Mouse (Mus musculus) forebrain, embryonic 11.5 days (tissue): ENCODE data around the gene Hpcal1. TPM values are rescaled to one million over a fixed set of nuclear protein-coding genes. Genes with fewer than 3 reads are reported as not detected.

Experiments
- ATAC-seq: fragments of 200-750 bp; cut with Nextera tagmentation; replicated peaks from 2 replicates; pipeline ENCODE4 v1.8.0; 2017; ENCODE audit warnings: moderate TSS enrichment; ENCODE audit not compliant: low FRiP score
- DNase-seq: peaks from one replicate; pipeline ENCODE4 v3.0.0-alpha.2; 2017; ENCODE audit warnings: low spot score
- H3K27ac ChIP-seq: fragments of 300-500 bp; sonication (generic); 2 replicates; pipeline ENCODE4 v1.5.1; 2014; ENCODE audit warnings: low read depth, low read length
- H3K27me3 ChIP-seq: fragments of 300-500 bp; sonication (generic); 2 replicates; pipeline ENCODE4 v1.6.1; 2014; ENCODE audit warnings: mild to moderate bottlenecking, low read length, mixed read lengths; ENCODE audit not compliant: control insufficient read depth, insufficient read depth
- H3K36me3 ChIP-seq: fragments of 300-500 bp; sonication (generic); 2 replicates; pipeline ENCODE4 v1.6.1; 2014; ENCODE audit warnings: mild to moderate bottlenecking, low read length, moderate library complexity, mixed read lengths; ENCODE audit not compliant: control insufficient read depth, insufficient read depth
- H3K4me1 ChIP-seq: fragments of 300-500 bp; sonication (generic); replicated peaks from 2 replicates; pipeline ENCODE4 v1.6.1; 2014; ENCODE audit warnings: low read length, mixed read lengths; ENCODE audit not compliant: control insufficient read depth, insufficient read depth
- H3K4me2 ChIP-seq: fragments of 300-500 bp; sonication (generic); 2 replicates; pipeline ENCODE4 v1.6.1; 2014; ENCODE audit warnings: low read depth, mild to moderate bottlenecking, low read length, moderate library complexity, mixed read lengths; ENCODE audit not compliant: severe bottlenecking
- H3K4me3 ChIP-seq: fragments of 300-500 bp; sonication (generic); 2 replicates; pipeline ENCODE4 v1.5.1; 2014; ENCODE audit warnings: low read depth, low read length
- H3K9ac ChIP-seq: fragments of 300-500 bp; sonication (generic); 2 replicates; pipeline ENCODE4 v1.6.1; 2014; ENCODE audit warnings: low read length
- H3K9me3 ChIP-seq: fragments of 300-500 bp; sonication (generic); 2 replicates; pipeline ENCODE4 v1.6.1; 2016; ENCODE audit warnings: low read length, mixed read lengths; ENCODE audit not compliant: control insufficient read depth
- WGBS: fragments of 180-500 bp; shearing (Covaris S2); extraction: QIAGEN DNeasy Blood & Tissue Kit; methylation state at CpG from one replicate; pipeline ENCODE4 v1.1.7; 2014; 5-methylcytosine and 5-hydroxymethylcytosine counted together
- polyA plus RNA-seq: library from polyadenylated mRNA; unstranded; fragments of >200 nt; fragmentation: Nextera tagmentation; extraction: Ambion mirVana; gene quantifications from 2 replicates; pipeline ENCODE4 v1.2.1, GENCODE M21; 2014

Gene Hpcal1
- polyA plus RNA-seq, 1 experiment from 2014 or later = 41.9 TPM

DNA sequence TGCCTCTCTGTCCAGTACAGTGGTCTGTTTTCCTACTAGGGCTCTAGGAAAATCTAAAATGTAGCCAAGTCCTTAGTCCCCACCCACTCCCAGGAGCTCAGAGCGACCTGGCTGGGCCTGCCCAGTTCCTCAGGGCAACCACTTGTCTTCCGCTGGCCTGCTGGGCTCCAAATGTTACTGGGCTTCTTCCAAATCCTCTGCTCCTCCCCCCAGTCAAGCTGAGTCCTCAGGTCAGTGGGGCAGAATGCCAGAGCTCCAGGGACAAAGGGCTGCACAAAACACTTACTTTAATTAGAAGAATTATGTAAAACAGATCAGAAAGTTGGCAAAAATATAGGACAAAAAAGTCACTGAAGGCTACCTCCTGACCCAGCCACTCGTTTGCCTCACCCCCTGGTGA, 56.1 kb downstream of the Hpcal1 start:
- Histone ChIP-seq H3K27me3 (no peaks in the 10 kb centered on the region), H3K4me1 (peaks cover 20% of the 10 kb centered on the region; the same call in 1 of the 2 replicates), H3K36me3 (no peaks in the 10 kb centered on the region), H3K9ac (no peak overlapping the region), H3K27ac (no peak overlapping the region), H3K4me3 (no peak overlapping the region), H3K9me3 (no peaks in the 10 kb centered on the region), H3K4me2 (no peak overlapping the region)
- WGBS = 9% methylated on average over 3 of the region's 3 CpGs
- ATAC-seq (peak; percentile 35; the same call in 1 of the 2 replicates), DNase-seq (no peak)

DNA sequence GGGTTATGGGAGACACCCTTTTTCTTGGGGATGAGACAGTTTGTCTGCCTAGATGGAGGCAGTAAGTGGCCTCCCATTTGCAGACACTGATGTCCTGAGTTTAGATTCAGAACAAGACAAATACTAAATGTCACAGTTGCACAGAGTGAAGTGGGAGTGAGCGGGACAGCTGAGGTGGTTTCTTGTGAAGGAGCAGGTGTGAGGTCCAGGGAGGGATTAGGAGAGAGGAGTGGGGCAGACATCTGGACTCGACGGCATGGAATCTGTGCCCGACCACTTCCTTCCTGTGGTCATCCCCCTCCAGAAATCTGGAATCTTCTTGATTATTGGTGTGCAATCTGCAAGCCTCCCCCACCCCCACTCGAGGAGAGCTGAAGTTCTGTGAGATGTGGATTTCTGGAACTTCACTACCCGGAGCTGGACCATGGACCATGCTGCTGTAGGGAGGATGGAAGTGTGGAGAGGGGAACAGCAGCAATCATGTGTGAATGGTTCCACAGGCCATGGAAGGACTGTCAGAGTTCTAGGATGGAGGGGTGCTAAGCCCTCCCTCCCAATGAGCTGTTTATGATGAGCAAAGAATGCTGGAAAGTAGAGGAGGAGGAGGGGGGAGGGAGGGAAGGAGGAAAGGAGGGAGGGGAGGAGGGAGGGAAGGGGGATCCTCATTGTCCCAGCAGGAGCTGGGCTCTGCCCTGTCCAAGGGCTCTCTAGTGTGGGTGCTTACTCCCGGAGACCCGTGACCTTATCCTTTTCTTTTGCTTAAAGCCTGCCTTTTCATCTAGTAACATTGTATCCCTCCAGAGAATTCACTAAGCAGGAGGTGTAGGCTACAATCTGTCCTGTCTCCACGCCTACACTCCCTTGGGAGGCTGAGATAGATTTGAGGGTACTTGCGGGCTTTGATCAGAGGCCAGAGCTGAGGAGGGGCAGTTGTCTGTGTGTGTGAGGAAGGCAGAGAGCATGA, 56.8 kb downstream of the Hpcal1 start:
- Histone ChIP-seq H3K9ac (no peak overlapping the region; the same call in 1 of the 2 replicates), H3K4me1 (peaks cover 22% of the 10 kb centered on the region; the same call in 1 of the 2 replicates), H3K27me3 (no peaks in the 10 kb centered on the region), H3K27ac (no peak overlapping the region; the same call in 1 of the 2 replicates), H3K36me3 (no peaks in the 10 kb centered on the region), H3K9me3 (no peaks in the 10 kb centered on the region), H3K4me3 (no peak overlapping the region), H3K4me2 (no peak overlapping the region)
- ATAC-seq (peak; percentile 23; the same call in 1 of the 2 replicates), DNase-seq (no peak)
- WGBS = 34% methylated on average over 10 of the region's 10 CpGs

DNA sequence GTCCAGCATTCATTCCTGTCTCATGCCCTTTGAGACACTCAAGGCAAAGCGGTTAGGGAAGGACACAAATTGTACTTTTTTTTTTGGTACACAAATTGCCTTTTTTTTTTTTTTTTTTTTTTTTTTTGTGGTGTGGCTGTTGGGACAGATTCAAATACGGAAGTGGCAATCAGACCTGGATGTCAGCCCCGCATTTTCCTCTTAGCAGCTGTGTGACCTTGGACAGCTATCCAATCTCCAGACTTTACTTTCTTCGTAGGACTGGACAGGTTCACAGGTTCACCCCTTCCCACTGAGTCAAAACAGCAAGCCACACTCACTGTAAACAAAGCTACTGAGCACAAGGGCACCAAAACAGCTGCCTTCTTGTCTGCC, 57.5 kb downstream of the Hpcal1 start:
- no peak overlapping the region for H3K4me3 ChIP-seq
- no peak overlapping the region for H3K4me2 ChIP-seq
- H3K4me1 ChIP-seq = peaks cover 27% of the 10 kb centered on the region; the same call in 1 of the 2 replicates
- DNase-seq (no peak), ATAC-seq (no peak)
- H3K27ac ChIP-seq = no peak overlapping the region
- no peaks in the 10 kb centered on the region for H3K36me3 ChIP-seq
- no peaks in the 10 kb centered on the region for H3K9me3 ChIP-seq
- no peak overlapping the region for H3K9ac ChIP-seq
- WGBS = 45% methylated on average over 4 of the region's 4 CpGs
- no peaks in the 10 kb centered on the region for H3K27me3 ChIP-seq

DNA sequence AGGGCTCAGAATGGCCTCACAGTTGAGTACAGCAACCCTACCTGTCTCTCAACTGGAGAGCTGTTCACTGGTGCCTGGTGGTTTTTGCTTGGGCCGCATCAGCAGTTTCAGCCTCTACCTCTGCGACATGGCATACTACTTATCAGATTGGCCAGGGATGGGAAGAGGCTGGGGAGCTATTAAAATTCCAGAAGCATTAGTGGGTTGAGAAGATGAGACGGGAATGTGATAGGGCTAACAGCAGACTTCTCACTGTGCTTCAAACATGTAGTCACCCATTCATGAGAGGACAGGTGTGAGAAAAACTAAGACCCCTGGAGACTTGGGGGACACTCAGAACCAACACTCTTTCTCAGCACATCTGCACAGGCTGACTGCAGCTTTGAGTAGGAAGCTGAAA, 59.1 kb downstream of the Hpcal1 start:
- ATAC-seq = no peak
- no peak for DNase-seq
- no peaks in the 10 kb centered on the region for H3K27me3 ChIP-seq
- H3K27ac ChIP-seq = no peak overlapping the region
- no peaks in the 10 kb centered on the region for H3K9me3 ChIP-seq
- WGBS = 73% methylated on average over 3 of the region's 3 CpGs
- H3K4me2 ChIP-seq = no peak overlapping the region
- no peak overlapping the region for H3K9ac ChIP-seq
- no peaks in the 10 kb centered on the region for H3K36me3 ChIP-seq
- peaks cover 27% of the 10 kb centered on the region; the same call in 1 of the 2 replicates for H3K4me1 ChIP-seq
- no peak overlapping the region for H3K4me3 ChIP-seq

DNA sequence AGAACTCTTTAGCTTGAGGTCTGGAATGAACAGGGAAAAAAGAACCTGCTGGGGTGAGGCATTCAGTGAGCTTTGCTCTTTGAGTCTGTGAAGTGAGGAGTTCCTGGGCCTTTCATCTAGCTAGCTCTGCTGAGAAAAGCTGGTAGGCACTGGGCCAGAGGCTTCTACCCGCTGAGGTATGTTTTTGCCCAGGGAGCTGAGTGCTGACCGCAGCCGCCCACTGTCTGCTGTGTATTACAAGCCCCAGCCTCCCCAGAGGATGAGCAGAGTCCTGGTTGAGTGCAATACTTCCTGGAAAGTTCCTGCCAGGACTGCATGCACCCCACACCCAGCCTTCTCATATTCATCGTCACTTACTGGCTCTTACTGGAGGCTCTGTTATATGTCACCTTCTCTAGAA, 59.8 kb downstream of the Hpcal1 start:
- WGBS = 71% methylated on average over 4 of the region's 4 CpGs
- H3K4me2 ChIP-seq = no peak overlapping the region
- H3K4me3 ChIP-seq = no peak overlapping the region
- no peaks in the 10 kb centered on the region for H3K27me3 ChIP-seq
- peak overlapping the region; percentile 32; the same call in 1 of the 2 replicates for H3K27ac ChIP-seq
- no peaks in the 10 kb centered on the region for H3K9me3 ChIP-seq
- no peaks in the 10 kb centered on the region for H3K36me3 ChIP-seq
- peaks cover 27% of the 10 kb centered on the region; the same call in 1 of the 2 replicates for H3K4me1 ChIP-seq
- H3K9ac ChIP-seq = no peak overlapping the region
- DNase-seq = no peak
- no peak for ATAC-seq

DNA sequence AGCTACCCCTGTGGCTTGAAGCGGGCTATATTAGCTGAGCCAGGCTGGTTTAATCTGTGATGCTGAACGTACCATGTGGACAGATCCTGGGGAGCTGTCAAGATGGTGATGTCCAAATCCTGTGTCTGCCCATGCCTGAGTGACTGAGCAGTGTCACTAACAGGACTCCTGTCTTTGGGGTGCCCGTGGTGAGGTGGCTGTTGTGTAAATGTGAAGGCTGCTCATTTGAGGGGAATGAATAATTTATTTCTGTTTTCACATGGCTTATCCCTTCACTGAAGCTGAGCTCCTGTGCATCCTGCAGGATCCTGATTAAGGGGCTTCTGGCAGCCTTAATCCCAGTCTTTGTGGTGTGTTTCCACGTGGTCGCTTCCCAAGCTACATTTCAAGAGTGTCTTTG, 62.2 kb downstream of the Hpcal1 start:
- Histone ChIP-seq H3K4me2 (0 out of 2 replicates have a peak overlapping the region, but pooled peaks have one; percentile 2), H3K9me3 (no peaks in the 10 kb centered on the region), H3K27ac (peak overlapping the region; percentile 74), H3K27me3 (no peaks in the 10 kb centered on the region), H3K36me3 (no peaks in the 10 kb centered on the region), H3K4me1 (peaks cover 11% of the 10 kb centered on the region; the same call in 1 of the 2 replicates), H3K9ac (peak overlapping the region; percentile 20; the same call in 1 of the 2 replicates), H3K4me3 (no peak overlapping the region)
- DNase-seq = peak; percentile 63
- ATAC-seq = peak; percentile 86
- WGBS = 11% methylated on average over 5 of the region's 5 CpGs

DNA sequence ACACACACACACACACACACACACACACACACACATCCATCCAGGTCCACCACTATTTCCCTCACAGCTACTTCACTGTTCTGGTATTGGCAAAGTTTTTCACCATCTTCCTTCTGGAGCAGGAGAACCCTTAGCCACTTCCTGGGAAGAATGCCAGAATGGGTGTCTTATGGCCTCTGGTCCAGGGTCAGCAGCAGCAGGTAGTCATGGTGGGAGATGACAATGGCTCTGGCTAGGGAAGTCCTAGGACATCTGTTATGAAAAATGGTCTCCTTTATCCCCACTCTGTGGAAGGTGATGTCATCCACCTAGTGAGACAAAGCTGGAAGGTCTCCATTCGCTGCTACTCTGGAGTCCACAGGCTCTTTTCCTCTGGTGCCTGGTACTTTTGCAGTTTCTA, 64.1 kb downstream of the Hpcal1 start:
- ATAC-seq (no peak), DNase-seq (no peak)
- no peaks in the 10 kb centered on the region for H3K9me3 ChIP-seq
- no peak overlapping the region for H3K4me3 ChIP-seq
- no peaks in the 10 kb centered on the region for H3K27me3 ChIP-seq
- WGBS = 90% methylated on average over 1 of the region's 1 CpGs
- H3K27ac ChIP-seq = no peak overlapping the region
- H3K4me2 ChIP-seq = no peak overlapping the region
- H3K36me3 ChIP-seq = no peaks in the 10 kb centered on the region
- no peak overlapping the region for H3K9ac ChIP-seq
- H3K4me1 ChIP-seq = peaks cover 10% of the 10 kb centered on the region; the same call in 1 of the 2 replicates

DNA sequence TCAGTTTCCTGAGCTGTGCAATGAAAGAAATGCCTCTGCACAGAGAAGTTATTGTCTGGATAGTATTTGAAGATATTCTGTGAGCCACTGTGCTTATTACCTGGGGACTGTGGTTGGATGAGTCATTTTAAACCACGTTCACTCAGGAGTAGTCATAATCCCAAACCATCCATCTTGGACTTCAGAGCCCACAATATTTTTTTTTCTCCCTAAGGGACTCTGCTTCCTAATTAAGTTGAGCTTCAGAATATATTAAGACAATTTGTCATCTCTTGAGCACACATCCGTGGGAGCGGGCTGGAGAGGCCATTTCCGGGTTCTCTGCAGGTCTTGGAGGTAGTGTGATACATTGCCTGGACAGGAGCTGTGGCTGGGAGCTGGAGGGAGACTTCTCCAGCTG, 66.2 kb downstream of the Hpcal1 start:
- Histone ChIP-seq H3K9ac (no peak overlapping the region), H3K4me1 (peaks cover 6% of the 10 kb centered on the region; the same call in 1 of the 2 replicates), H3K9me3 (no peaks in the 10 kb centered on the region), H3K27ac (no peak overlapping the region), H3K4me3 (no peak overlapping the region), H3K27me3 (no peaks in the 10 kb centered on the region), H3K4me2 (no peak overlapping the region), H3K36me3 (no peaks in the 10 kb centered on the region)
- 89% methylated on average over 4 of the region's 4 CpGs for WGBS
- no peak for DNase-seq
- ATAC-seq = no peak
